Mouse (Mus musculus): ENCODE data around the gene Mlxipl. TPM values are rescaled to one million over a fixed set of nuclear protein-coding genes. Genes with fewer than 3 reads are reported as not detected.

Mlxipl gene
- total RNA-seq, 4 experiments from 2014 or later: 18.0 to 39.9 (median 21.3) TPM

- DNase-seq (ENCODE audit: low spot score): no peak
Observed at GRCm38 (mm10) chr5:135078482-135078810, 11.2 kb upstream of the Mlxipl start.

DNA sequence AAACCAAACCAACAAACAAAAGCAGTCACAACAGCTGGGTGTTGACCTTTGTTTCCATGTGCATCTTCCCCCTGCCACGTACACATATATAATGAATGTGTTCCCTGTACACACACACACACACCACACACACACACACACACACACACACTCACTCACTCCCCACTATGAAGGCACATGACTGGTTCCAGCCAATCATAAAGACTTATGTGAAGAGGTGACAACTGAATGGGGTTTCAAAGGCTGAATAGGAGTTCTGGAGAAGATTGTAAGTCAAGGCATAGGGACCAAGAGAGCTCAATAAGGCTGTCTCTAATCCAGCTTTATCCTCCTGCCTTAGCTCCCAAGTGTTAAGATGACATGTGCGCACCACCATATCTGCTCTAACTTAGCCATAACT lies 10.1 kb upstream of the Mlxipl start:
- no peak for DNase-seq (ENCODE audit: low spot score)

GRCm38 (mm10) chr5:135080539-135080938 lies 9.2 kb upstream of the Mlxipl start:
- DNase-seq (ENCODE audit: low spot score): no peak

DNA sequence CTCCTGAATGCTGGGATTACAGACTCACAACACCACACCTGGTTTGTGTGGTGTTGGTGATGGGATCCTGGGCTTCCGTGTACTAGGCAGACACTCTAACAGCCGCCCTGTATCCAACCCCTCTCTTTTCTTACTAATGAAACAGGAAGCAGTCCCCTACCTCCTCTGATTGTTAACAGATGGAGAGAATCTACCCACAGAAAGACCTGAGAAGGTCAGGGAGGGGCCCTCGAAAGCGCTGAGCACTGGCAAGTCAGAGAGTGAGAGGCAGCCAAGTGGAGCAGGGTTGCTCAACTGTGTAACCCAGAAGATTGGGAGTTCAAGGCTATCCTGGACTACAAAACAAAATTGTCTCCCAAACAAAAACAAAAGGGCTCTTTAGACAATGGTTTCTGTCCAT lies 2.8 kb upstream of the Mlxipl start:
- no peak for DNase-seq (ENCODE audit: low spot score)

GRCm38 (mm10) chr5:135100981-135101380 lies 11.3 kb downstream of the Mlxipl start:
- DNase-seq (ENCODE audit: low spot score): no peak

DNA sequence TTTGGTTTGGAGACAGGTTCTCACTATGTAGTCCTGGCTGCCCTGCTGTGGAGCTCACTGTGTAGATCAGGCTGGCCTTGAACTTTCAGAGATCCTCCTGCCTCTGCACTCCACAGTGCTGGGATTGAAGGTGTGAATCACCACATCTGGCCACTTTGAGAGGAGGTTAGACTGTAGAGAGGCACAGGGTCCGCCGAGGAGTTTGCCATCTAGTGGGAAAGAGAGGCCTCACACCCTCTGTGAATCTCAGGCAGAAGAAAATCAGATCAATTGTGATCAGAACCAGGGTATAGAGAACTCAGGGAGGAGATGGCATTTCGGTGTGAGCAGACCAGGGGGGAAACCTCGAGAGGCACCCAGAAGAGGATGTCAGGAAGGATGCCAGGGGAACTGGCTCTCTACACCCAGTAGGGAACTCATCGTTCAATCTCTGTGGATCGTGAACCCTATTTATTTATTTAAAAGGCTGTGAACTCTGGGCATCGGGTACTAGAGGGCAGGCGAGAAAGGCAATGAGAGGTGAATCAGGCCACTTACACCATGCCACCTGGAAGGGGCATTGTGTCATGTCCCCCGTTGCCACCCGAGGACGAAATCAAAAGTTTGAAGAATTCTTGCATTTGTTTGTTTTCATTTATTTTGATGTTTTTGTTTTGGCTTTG lies 14.4 kb downstream of the Mlxipl start:
- no peak for DNase-seq (ENCODE audit: low spot score)

GRCm38 (mm10) chr5:135106758-135107256 lies 17.1 kb downstream of the Mlxipl start:
- DNase-seq (ENCODE audit: low spot score): peak; percentile 71

GRCm38 (mm10) chr5:135107521-135108501 lies 18.1 kb downstream of the Mlxipl start:
- peak; percentile 69 for DNase-seq (ENCODE audit: low spot score)

- DNase-seq (ENCODE audit: low spot score): no peak
Observed at GRCm38 (mm10) chr5:135109017-135109416, 19.3 kb downstream of the Mlxipl start.

DNA sequence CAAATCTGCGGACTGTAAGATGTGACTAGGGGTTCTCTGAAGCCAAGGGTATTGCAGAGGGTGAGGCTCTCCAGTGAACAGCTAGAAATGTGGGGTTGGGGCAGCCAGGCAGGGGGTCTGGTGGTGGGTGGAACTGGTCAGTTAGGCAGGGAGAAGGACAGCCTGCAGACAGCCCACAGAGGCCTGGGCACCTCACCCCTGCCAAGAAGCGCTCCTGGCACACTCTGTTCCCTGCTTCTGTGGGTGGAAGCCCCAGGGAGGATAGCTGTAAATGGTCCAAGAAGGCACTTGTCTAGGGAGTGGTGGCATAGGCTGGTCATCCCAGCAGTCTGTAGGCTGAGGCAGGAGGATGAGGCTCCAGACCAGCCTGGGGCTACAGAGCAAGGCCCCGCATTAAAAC lies 19.7 kb downstream of the Mlxipl start:
- DNase-seq (ENCODE audit: low spot score): no peak

- DNase-seq (ENCODE audit: low spot score): no peak
Observed at GRCm38 (mm10) chr5:135109976-135110375, 20.3 kb downstream of the Mlxipl start.

DNA sequence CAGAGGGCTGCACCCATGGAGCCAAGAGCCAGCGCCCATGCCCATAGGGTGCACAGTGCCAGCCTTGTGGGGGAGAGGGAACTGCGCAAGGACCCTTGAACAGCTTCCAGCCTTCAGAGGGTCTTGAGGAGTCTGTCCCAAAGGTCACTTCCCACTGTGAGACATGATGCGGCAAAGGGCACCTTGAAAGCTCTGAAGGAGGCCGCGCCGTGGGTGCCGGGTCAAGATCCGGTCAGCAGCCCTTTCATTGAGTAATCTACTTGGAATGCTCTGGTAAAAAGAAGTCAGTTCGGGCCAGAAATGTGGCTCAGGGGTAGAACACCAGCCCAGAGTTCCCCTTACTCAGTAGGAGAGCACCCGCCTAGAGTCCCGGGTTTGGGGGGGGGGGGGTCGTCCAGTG lies 24.1 kb downstream of the Mlxipl start:
- DNase-seq (ENCODE audit: low spot score): no peak

- no peak for DNase-seq (ENCODE audit: low spot score)
Observed at GRCm38 (mm10) chr5:135115241-135115640, 25.6 kb downstream of the Mlxipl start.

GRCm38 (mm10) chr5:135118589-135119081 lies 28.9 kb downstream of the Mlxipl start:
- DNase-seq (ENCODE audit: low spot score): peak; percentile 54

DNA sequence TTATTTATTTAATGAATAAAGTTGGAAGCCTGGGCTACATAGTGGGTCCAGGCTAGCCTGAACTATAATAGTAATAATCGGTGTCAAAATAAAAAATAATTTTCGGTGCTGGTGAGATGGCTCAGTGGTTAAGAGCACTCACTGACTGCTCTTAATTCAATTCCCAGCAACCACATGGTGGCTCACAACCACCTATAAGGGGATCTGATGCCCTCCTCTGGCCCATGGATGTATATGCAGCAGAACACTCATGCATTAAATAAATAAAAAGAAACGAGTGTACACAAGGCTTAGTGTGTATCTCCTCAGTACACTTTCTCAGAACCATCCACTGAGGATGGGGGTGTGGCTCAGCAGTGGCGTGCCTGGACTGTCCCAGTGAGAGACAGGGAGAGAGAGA lies 31.1 kb downstream of the Mlxipl start:
- no peak for DNase-seq (ENCODE audit: low spot score)

GRCm38 (mm10) chr5:135126121-135126520 lies 36.4 kb downstream of the Mlxipl start:
- no peak for DNase-seq (ENCODE audit: low spot score)

DNA sequence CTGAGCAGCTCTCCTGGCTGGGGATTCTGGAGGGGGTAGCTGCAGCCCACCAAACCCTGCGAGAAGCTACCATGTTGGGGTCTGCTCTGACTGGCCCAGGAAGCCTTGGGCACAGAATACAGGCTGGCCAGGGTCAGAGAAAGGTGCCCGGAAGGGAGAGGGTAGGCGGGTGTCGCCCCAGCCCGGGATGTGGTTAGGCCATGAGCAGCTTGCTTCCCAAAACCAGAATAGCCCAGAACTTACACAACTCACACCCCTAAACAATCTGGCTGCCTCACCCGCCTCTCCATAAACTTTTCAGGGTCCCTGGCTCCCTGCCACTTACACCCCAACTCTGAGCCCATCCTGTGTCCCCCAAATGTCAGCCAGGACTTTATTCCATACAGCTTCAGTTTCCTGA lies 38.0 kb downstream of the Mlxipl start:
- no peak for DNase-seq (ENCODE audit: low spot score)

DNA sequence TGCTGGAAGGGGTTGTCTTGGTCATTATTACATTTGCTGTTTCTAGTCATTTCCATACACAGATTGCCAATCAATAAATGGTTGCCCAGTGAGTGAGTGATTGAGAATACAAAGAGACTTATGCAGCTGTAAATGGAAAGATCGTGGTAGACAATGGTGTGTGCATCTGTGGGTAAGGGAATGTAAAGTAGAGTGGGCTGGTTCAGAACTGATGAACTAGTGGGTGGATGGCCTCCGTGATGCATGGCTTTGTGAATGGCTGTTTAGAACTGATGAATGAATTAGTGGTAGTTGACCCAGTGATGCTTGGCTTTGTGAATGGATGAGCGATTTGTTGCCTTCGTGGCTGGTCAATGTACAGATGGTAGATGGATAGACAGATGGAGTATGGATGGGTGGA lies 40.1 kb downstream of the Mlxipl start:
- no peak for DNase-seq (ENCODE audit: low spot score)

GRCm38 (mm10) chr5:135133736-135134405 lies 44.2 kb downstream of the Mlxipl start:
- DNase-seq (ENCODE audit: low spot score): no peak

DNA sequence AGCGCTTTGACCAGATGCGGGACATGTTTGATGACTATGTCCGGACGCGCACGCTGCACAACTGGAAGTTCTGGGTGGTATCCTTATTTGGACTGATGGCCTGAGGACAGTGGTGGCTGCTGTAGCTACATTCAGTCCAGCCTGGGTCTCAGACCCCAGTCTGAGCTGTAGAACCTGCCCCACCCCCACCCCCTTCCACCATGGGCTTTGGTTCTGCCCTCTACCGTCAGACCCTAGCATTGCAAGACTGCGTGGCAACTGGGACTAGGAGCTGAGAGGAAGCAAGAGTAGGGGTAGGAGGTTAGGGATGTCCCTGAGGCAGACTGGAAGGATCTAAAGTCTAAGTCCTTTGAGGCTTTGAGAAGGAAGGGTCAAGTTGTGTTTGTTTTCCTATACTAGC lies 44.8 kb downstream of the Mlxipl start:
- no peak for DNase-seq (ENCODE audit: low spot score)

- DNase-seq (ENCODE audit: low spot score): no peak
Observed at GRCm38 (mm10) chr5:135139881-135140280, 50.2 kb downstream of the Mlxipl start.

- DNase-seq (ENCODE audit: low spot score): no peak
Observed at GRCm38 (mm10) chr5:135144469-135144868, 54.8 kb downstream of the Mlxipl start.
